Mouse (Mus musculus) embryonic facial prominence, embryonic 13.5 days (tissue): ENCODE data around the gene Lpar2. TPM values are rescaled to one million over a fixed set of nuclear protein-coding genes. Genes with fewer than 3 reads are reported as not detected.

Experiments
- ATAC-seq: fragments of 200-750 bp; cut with Nextera tagmentation; 2 replicates; pipeline ENCODE4 v1.8.0; 2017; ENCODE audit warnings: low read depth; ENCODE audit not compliant: insufficient number of reproducible peaks, insufficient read depth, low FRiP score, low TSS enrichment
- H3K27ac ChIP-seq: fragments of 300-500 bp; sonication (generic); 2 replicates; pipeline ENCODE4 v1.5.1; 2015; ENCODE audit warnings: moderate library complexity, mild to moderate bottlenecking, inconsistent platforms
- H3K27me3 ChIP-seq: fragments of 300-500 bp; sonication (generic); 2 replicates; pipeline ENCODE4 v1.6.1; 2015; ENCODE audit warnings: mild to moderate bottlenecking, inconsistent platforms
- H3K36me3 ChIP-seq: fragments of 300-500 bp; sonication (generic); 2 replicates; pipeline ENCODE4 v1.6.1; 2015; ENCODE audit warnings: mild to moderate bottlenecking, inconsistent platforms
- H3K4me1 ChIP-seq: fragments of 300-500 bp; sonication (generic); 2 replicates; pipeline ENCODE4 v1.6.1; 2015; ENCODE audit warnings: inconsistent platforms
- H3K4me2 ChIP-seq: fragments of 300-500 bp; sonication (generic); 2 replicates; pipeline ENCODE4 v1.6.1; 2015; ENCODE audit warnings: moderate library complexity, mild to moderate bottlenecking, inconsistent platforms
- H3K4me3 ChIP-seq: fragments of 300-500 bp; sonication (generic); 2 replicates; pipeline ENCODE4 v1.5.1; 2015; ENCODE audit warnings: mild to moderate bottlenecking, inconsistent platforms
- H3K9ac ChIP-seq: fragments of 300-500 bp; sonication (generic); 2 replicates; pipeline ENCODE4 v1.6.1; 2015; ENCODE audit warnings: mild to moderate bottlenecking, inconsistent platforms
- H3K9me3 ChIP-seq: fragments of 300-500 bp; sonication (generic); 2 replicates; pipeline ENCODE4 v1.6.1; 2016; ENCODE audit warnings: inconsistent platforms
- WGBS: fragments of 180-500 bp; shearing (Covaris S2); methylation state at CpG from one replicate; pipeline ENCODE4 v1.1.7; 2015; ENCODE audit warnings: mixed read lengths; 5-methylcytosine and 5-hydroxymethylcytosine counted together
- polyA plus RNA-seq: library from polyadenylated mRNA; unstranded; fragments of >200 nt; fragmentation: Nextera tagmentation; extraction: Ambion mirVana; gene quantifications from 2 replicates; pipeline ENCODE4 v1.2.1, GENCODE M21; 2015

Gene Lpar2
- polyA plus RNA-seq, 1 experiment from 2014 or later: 0.58 TPM

DNA sequence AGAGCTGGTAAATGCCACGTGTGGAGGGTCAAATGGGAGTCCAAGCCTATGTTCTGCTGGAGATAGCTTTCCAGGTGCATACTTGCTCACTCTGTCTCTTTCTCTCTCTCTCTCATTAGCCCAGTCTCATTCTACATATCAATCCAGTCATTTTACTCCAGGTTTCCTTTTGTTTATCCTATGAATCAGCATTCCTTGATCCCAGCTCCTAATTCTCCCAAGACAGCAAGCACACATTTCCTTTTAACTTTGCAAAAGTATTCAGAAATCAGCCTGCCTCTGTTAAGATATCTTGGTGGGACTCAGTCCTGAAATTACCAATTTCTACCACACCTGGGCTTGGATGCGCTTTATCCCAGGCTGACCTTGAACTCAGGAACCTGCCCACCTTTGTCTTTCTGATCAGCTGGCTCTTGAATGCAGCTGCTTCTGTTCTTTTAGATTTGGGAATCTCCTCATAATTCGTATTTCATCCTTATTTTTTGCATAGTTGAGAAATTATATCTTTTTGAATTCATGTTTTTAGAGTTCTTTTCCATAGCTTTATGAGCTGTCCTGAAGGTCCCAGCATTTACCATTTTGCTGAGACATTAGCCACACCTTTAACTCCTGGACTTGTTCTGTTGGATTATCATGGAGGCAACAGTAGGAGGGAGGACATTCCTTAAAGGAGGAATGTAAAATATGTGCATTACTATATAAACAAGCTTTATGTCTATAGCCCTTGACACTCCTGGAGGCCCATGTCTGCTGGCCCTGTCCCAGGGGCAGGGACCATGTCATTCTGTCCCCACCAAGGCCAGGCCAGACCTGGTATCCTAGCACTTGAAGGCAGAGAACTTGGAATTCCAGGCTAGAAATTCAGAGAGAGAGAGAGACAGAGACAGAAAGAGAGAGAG is 25.2 kb downstream of the Lpar2 start:
- ATAC-seq: no peak

DNA sequence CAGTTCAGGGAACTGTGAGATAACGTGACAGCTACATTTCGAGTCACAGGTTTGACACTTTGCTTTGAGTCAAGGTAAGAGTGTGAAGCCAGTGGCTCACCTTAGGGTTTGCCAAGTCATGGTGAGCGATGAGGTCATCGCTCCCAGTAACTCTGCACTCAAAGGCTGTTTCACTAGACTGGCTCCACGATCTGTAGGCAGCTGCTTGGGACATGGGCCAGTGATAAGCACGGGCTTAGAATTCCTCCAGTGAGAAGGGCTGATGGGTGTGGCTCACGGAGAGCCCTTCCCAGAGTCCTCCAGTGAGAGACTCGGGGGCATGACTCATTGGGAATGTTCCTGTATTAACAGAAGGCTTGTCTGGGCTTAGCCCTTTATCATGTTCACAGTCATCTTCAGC is 26.7 kb downstream of the Lpar2 start:
- Histone ChIP-seq H3K27me3 (no peaks in the 10 kb centered on the region), H3K4me1 (no peaks in the 10 kb centered on the region), H3K27ac (no peak overlapping the region), H3K9ac (no peak overlapping the region), H3K4me2 (no peak overlapping the region), H3K36me3 (no peaks in the 10 kb centered on the region), H3K4me3 (no peak overlapping the region), H3K9me3 (no peaks in the 10 kb centered on the region)
- 0 out of 2 replicates have a peak, but pooled peaks have one; percentile 26 for ATAC-seq
- 84% methylated on average over 8 of the region's 8 CpGs for WGBS

More for the DNA sequence above, 25.2 kb downstream of the Lpar2 start:
- H3K4me1 ChIP-seq: no peaks in the 10 kb centered on the region
- H3K4me2 ChIP-seq: no peak overlapping the region
- H3K9ac ChIP-seq: no peak overlapping the region
- H3K9me3 ChIP-seq: no peaks in the 10 kb centered on the region
- 68% methylated on average over 3 of the region's 3 CpGs for WGBS
- H3K36me3 ChIP-seq: no peaks in the 10 kb centered on the region
- H3K4me3 ChIP-seq: no peak overlapping the region
- no peaks in the 10 kb centered on the region for H3K27me3 ChIP-seq
- H3K27ac ChIP-seq: no peak overlapping the region

- Histone ChIP-seq H3K27me3 (no peaks in the 10 kb centered on the region), H3K36me3 (no peaks in the 10 kb centered on the region)
- 47% methylated on average over 3 of the region's 3 CpGs for WGBS
Observed at GRCm38 (mm10) chr8:69849899-69850298, 27.7 kb downstream of the Lpar2 start.

GRCm38 (mm10) chr8:69850926-69851506 is 28.8 kb downstream of the Lpar2 start:
- Histone ChIP-seq H3K27ac (no peak overlapping the region), H3K9me3 (no peaks in the 10 kb centered on the region), H3K4me1 (no peaks in the 10 kb centered on the region), H3K9ac (no peak overlapping the region), H3K4me3 (no peak overlapping the region), H3K4me2 (no peak overlapping the region), H3K27me3 (no peaks in the 10 kb centered on the region), H3K36me3 (no peaks in the 10 kb centered on the region)
- no peak for ATAC-seq
- WGBS: 80% methylated on average over 7 of the region's 7 CpGs

More at GRCm38 (mm10) chr8:69849899-69850298, 27.7 kb downstream of the Lpar2 start:
- no peak for ATAC-seq
- Histone ChIP-seq H3K9me3 (no peaks in the 10 kb centered on the region), H3K4me2 (no peak overlapping the region), H3K27ac (no peak overlapping the region), H3K4me3 (no peak overlapping the region), H3K9ac (no peak overlapping the region), H3K4me1 (no peaks in the 10 kb centered on the region)

- Histone ChIP-seq H3K4me3 (no peak overlapping the region), H3K4me2 (no peak overlapping the region), H3K27me3 (no peaks in the 10 kb centered on the region), H3K4me1 (no peaks in the 10 kb centered on the region), H3K36me3 (no peaks in the 10 kb centered on the region), H3K9me3 (no peaks in the 10 kb centered on the region), H3K9ac (no peak overlapping the region), H3K27ac (no peak overlapping the region)
- 94% methylated on average over 10 of the region's 10 CpGs for WGBS
- no peak for ATAC-seq
Observed at GRCm38 (mm10) chr8:69853869-69854268, 31.6 kb downstream of the Lpar2 start.

GRCm38 (mm10) chr8:69860807-69861206 is 38.6 kb downstream of the Lpar2 start:
- H3K9ac ChIP-seq: no peak overlapping the region
- no peak overlapping the region for H3K27ac ChIP-seq
- 53% methylated on average over 4 of the region's 4 CpGs for WGBS
- H3K4me3 ChIP-seq: no peak overlapping the region
- H3K9me3 ChIP-seq: no peaks in the 10 kb centered on the region
- no peaks in the 10 kb centered on the region; the same call in 1 of the 2 replicates for H3K36me3 ChIP-seq
- ATAC-seq: no peak
- H3K4me1 ChIP-seq: no peaks in the 10 kb centered on the region
- H3K4me2 ChIP-seq: no peak overlapping the region
- H3K27me3 ChIP-seq: no peaks in the 10 kb centered on the region

DNA sequence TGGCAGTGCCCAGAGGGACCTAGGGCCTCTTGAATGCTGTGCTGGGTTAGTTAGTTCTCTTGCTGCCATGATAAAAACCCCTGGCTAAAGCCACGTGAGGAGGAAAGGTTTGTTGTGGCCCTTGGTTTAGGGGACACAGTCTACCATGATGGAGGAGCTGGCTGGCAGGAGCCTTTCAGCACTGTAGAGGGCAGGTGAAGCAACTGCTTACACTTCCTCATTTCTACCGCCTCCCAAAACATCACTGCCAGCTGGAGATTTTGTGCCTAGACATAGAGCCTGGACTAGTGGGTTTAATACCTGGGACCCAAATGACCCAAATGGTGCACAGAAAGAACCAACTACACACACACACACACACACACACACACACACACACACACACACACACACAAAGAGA is 39.0 kb downstream of the Lpar2 start:
- Histone ChIP-seq H3K27me3 (no peaks in the 10 kb centered on the region), H3K9ac (no peak overlapping the region), H3K4me3 (no peak overlapping the region), H3K9me3 (no peaks in the 10 kb centered on the region), H3K36me3 (no peaks in the 10 kb centered on the region; the same call in 1 of the 2 replicates), H3K27ac (no peak overlapping the region), H3K4me1 (no peaks in the 10 kb centered on the region), H3K4me2 (no peak overlapping the region)
- no peak for ATAC-seq
- 60% methylated on average over 2 of the region's 2 CpGs for WGBS

DNA sequence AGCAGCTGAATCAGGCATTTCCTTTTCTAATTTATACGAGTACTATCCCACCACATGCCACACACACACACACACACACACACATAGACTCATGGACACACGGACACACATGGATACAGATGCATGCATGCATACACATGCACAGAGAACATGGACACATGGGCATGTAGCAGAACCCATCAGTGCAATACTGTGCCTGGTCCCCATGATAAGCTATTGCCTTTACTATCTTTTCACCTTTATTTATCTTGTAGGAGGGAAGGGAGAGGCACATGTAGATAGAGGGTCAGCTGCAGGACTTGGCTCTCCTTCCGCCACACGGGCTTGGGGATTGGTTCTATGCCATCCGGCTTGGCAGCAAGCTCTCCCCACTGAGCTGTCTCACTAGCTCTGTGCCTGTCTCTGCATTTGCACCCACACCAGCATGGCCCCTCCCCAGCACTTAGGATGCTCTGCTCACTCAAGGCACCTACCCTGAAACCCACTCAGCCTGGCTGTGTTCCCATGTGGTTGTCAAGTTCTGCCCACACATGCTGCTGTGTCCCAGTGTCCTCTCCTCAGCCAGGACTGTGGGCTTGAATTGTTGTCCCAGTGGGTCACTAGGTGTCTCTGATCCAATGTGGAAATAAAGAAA is 41.3 kb downstream of the Lpar2 start:
- Histone ChIP-seq H3K4me1 (no peaks in the 10 kb centered on the region), H3K27me3 (no peaks in the 10 kb centered on the region), H3K9ac (no peak overlapping the region), H3K9me3 (no peaks in the 10 kb centered on the region), H3K4me2 (no peak overlapping the region), H3K27ac (no peak overlapping the region), H3K36me3 (no peaks in the 10 kb centered on the region; the same call in 1 of the 2 replicates), H3K4me3 (no peak overlapping the region)
- no peak for ATAC-seq
- WGBS: 88% methylated on average over 5 of the region's 5 CpGs

GRCm38 (mm10) chr8:69864180-69864579 is 42.0 kb downstream of the Lpar2 start:
- ATAC-seq: no peak
- Histone ChIP-seq H3K4me2 (no peak overlapping the region), H3K9ac (no peak overlapping the region), H3K4me3 (no peak overlapping the region), H3K4me1 (no peaks in the 10 kb centered on the region), H3K27me3 (no peaks in the 10 kb centered on the region), H3K36me3 (no peaks in the 10 kb centered on the region; the same call in 1 of the 2 replicates), H3K27ac (no peak overlapping the region), H3K9me3 (no peaks in the 10 kb centered on the region)
- 74% methylated on average over 5 of the region's 5 CpGs for WGBS

DNA sequence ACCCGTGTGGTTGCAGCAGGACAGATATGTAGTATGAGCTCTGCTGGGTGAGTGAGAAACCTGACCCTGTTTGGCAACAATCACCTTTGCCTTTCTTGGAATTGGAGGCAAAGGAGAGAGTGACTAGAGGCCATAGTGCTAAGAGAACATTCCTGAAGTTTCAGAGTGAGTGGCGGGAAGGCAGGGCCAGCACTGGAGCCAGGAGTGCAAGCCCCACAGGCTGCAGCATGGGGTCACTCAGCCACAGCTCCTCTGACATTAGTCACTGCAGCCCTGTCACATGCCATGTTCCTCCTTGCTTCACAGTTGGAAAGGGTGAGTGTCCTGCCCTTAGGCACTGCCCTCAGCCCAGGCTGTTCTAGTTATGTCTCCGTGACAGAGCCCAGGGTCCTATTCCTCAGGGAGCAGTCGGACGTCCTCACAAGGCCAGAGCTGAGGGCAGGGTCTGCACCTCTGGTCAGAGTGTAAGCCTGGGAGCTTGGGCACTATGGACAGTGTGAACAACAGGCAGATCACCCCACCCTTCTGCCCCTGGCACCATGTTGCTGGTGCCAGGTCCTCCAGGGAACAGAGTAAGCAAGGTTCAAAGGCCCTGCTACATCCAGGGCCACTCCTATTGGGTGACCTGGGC is 45.6 kb downstream of the Lpar2 start:
- Histone ChIP-seq H3K4me3 (no peak overlapping the region), H3K27me3 (no peaks in the 10 kb centered on the region), H3K4me2 (no peak overlapping the region), H3K9me3 (no peaks in the 10 kb centered on the region), H3K9ac (no peak overlapping the region), H3K27ac (no peak overlapping the region), H3K4me1 (no peaks in the 10 kb centered on the region), H3K36me3 (no peaks in the 10 kb centered on the region)
- ATAC-seq: no peak
- 47% methylated on average over 5 of the region's 5 CpGs for WGBS

- 85% methylated on average over 11 of the region's 11 CpGs for WGBS
- H3K9me3 ChIP-seq: no peaks in the 10 kb centered on the region
- H3K4me2 ChIP-seq: no peak overlapping the region
- no peaks in the 10 kb centered on the region for H3K4me1 ChIP-seq
- H3K27me3 ChIP-seq: no peaks in the 10 kb centered on the region
- no peak overlapping the region for H3K9ac ChIP-seq
- no peaks in the 10 kb centered on the region for H3K36me3 ChIP-seq
- no peak overlapping the region for H3K27ac ChIP-seq
- H3K4me3 ChIP-seq: no peak overlapping the region
- no peak for ATAC-seq
Observed at GRCm38 (mm10) chr8:69870003-69870765, 48.0 kb downstream of the Lpar2 start.
